Mouse (Mus musculus): Measurements from ENCODE around the gene Phf21b.
"Not testable (repeated sequence)": the region's sequence is repeated elsewhere in the genome, so short reads cannot be mapped to it uniquely, and the experiment has no call there.

The Phf21b gene

GRCm38 (mm10) chr15:84772191-84773111 is 83.4 kb downstream of the Phf21b start:
- no peak for DNase-seq (ENCODE audit: low spot score)

- no peak for DNase-seq (ENCODE audit: low spot score)
These were observed 86.1 kb downstream of the Phf21b start for GRCm38 (mm10) chr15:84769641-84770341.

GRCm38 (mm10) chr15:84768531-84768930 is 87.3 kb downstream of the Phf21b start:
- DNase-seq (ENCODE audit: low spot score) = not testable (repeated sequence)

- DNase-seq (ENCODE audit: low spot score) = no peak
These were observed 89.2 kb downstream of the Phf21b start for GRCm38 (mm10) chr15:84766621-84767020.

- DNase-seq (ENCODE audit: low spot score) = no peak
These were observed 92.4 kb downstream of the Phf21b start for GRCm38 (mm10) chr15:84763423-84763812.

- DNase-seq (ENCODE audit: low spot score) = no peak
These were observed 93.0 kb downstream of the Phf21b start for GRCm38 (mm10) chr15:84762712-84763422.

- DNase-seq (ENCODE audit: low spot score) = no peak
These were observed 97.4 kb downstream of the Phf21b start for GRCm38 (mm10) chr15:84758493-84758892.

GRCm38 (mm10) chr15:84756426-84756825 is 99.4 kb downstream of the Phf21b start:
- no peak for DNase-seq (ENCODE audit: low spot score)

GRCm38 (mm10) chr15:84754987-84755386 is 100.9 kb downstream of the Phf21b start:
- DNase-seq (ENCODE audit: low spot score) = peak; percentile 24

- DNase-seq (ENCODE audit: low spot score) = no peak
These were observed 110.0 kb downstream of the Phf21b start for GRCm38 (mm10) chr15:84745831-84746230.

- DNase-seq (ENCODE audit: low spot score) = no peak
These were observed 111.5 kb downstream of the Phf21b start for GRCm38 (mm10) chr15:84744308-84744707.

- no peak for DNase-seq (ENCODE audit: low spot score)
These were observed 112.5 kb downstream of the Phf21b start for GRCm38 (mm10) chr15:84743347-84743746.

GRCm38 (mm10) chr15:84741573-84741972 is 114.3 kb downstream of the Phf21b start:
- no peak for DNase-seq (ENCODE audit: low spot score)

- no peak for DNase-seq (ENCODE audit: low spot score)
These were observed 117.6 kb downstream of the Phf21b start for GRCm38 (mm10) chr15:84738246-84738645.

GRCm38 (mm10) chr15:84736994-84737346 is 118.9 kb downstream of the Phf21b start:
- no peak for DNase-seq (ENCODE audit: low spot score)

GRCm38 (mm10) chr15:84736346-84736993 is 119.4 kb downstream of the Phf21b start:
- DNase-seq (ENCODE audit: low spot score) = no peak

Measured in T-cell, adult 2 months (primary cell).